Mouse (Mus musculus) kidney, embryonic 14.5 days (tissue): Measurements from ENCODE around the gene Sec14l4. TPM values are rescaled to one million over a fixed set of nuclear protein-coding genes. Genes with fewer than 3 reads are reported as not detected.
"Not testable (repeated sequence)": the region's sequence is repeated elsewhere in the genome, so short reads cannot be mapped to it uniquely, and the experiment has no call there.

Source experiments
- ATAC-seq: fragments of 200-750 bp; cut with Nextera tagmentation; 2 replicates; pipeline ENCODE4 v1.8.0; 2017; ENCODE audit warnings: moderate number of reproducible peaks, mild to moderate bottlenecking, moderate TSS enrichment, moderate library complexity; ENCODE audit not compliant: low FRiP score, low TSS enrichment
- H3K27ac ChIP-seq: fragments of 300-500 bp; sonication (generic); 2 replicates; pipeline ENCODE4 v1.5.1; 2014; ENCODE audit warnings: low read depth, mild to moderate bottlenecking, low read length, moderate library complexity, mixed read lengths
- H3K27me3 ChIP-seq: fragments of 300-500 bp; sonication (generic); 2 replicates; pipeline ENCODE4 v1.6.1; 2014; ENCODE audit warnings: mild to moderate bottlenecking, low read length; ENCODE audit not compliant: control insufficient read depth, insufficient read depth
- H3K36me3 ChIP-seq: fragments of 300-500 bp; sonication (generic); 2 replicates; pipeline ENCODE4 v1.6.1; 2014; ENCODE audit warnings: low read length, mixed read lengths; ENCODE audit not compliant: control insufficient read depth, insufficient read depth
- H3K4me1 ChIP-seq: fragments of 300-500 bp; sonication (generic); 2 replicates; pipeline ENCODE4 v1.6.1; 2014; ENCODE audit warnings: low read length, mixed read lengths; ENCODE audit not compliant: control insufficient read depth, insufficient read depth
- H3K4me2 ChIP-seq: fragments of 300-500 bp; sonication (generic); replicated peaks from 2 replicates; pipeline ENCODE4 v1.6.1; 2014; ENCODE audit warnings: low read depth, mild to moderate bottlenecking, low read length
- H3K4me3 ChIP-seq: fragments of 300-500 bp; sonication (generic); 2 replicates; pipeline ENCODE4 v1.5.1; 2014; ENCODE audit warnings: mild to moderate bottlenecking, low read length
- H3K9ac ChIP-seq: fragments of 300-500 bp; sonication (generic); 2 replicates; pipeline ENCODE4 v1.6.1; 2014; ENCODE audit warnings: low read depth, mild to moderate bottlenecking, low read length, moderate library complexity
- H3K9me3 ChIP-seq: fragments of 300-500 bp; sonication (generic); 2 replicates; pipeline ENCODE4 v1.6.1; 2016; ENCODE audit warnings: low read length; ENCODE audit not compliant: control insufficient read depth
- WGBS: fragments of 180-500 bp; shearing (Covaris S2); extraction: QIAGEN DNeasy Blood & Tissue Kit; methylation state at CpG from one replicate; pipeline ENCODE4 v1.1.7; 2014; 5-methylcytosine and 5-hydroxymethylcytosine counted together
- polyA plus RNA-seq: library from polyadenylated mRNA; unstranded; fragments of >200 nt; fragmentation: Nextera tagmentation; extraction: Ambion mirVana; gene quantifications from 2 replicates; pipeline ENCODE4 v1.2.1, GENCODE M21; 2014

Gene Sec14l4
- polyA plus RNA-seq, 1 experiment from 2014 or later, result not detected

- ATAC-seq, result no peak
- Histone ChIP-seq H3K4me3 (no peak overlapping the region), H3K27me3 (peaks cover 32% of the 10 kb centered on the region), H3K4me2 (no peak overlapping the region), H3K9ac (no peak overlapping the region), H3K36me3 (no peaks in the 10 kb centered on the region), H3K27ac (no peak overlapping the region), H3K9me3 (no peaks in the 10 kb centered on the region), H3K4me1 (0 out of 2 replicates have a peak, but pooled peaks cover 2% of the 10 kb centered on the region)
- 80% methylated on average over 5 of the region's 5 CpGs for WGBS
Measured at GRCm38 (mm10) chr11:3995511-3995910, 35.8 kb upstream of the Sec14l4 start.

GRCm38 (mm10) chr11:3996840-3997239, 34.4 kb upstream of the Sec14l4 start:
- Histone ChIP-seq H3K27me3 (peaks cover 32% of the 10 kb centered on the region), H3K9ac (no peak overlapping the region), H3K36me3 (no peaks in the 10 kb centered on the region), H3K27ac (no peak overlapping the region), H3K4me1 (0 out of 2 replicates have a peak, but pooled peaks cover 2% of the 10 kb centered on the region), H3K9me3 (no peaks in the 10 kb centered on the region), H3K4me2 (no peak overlapping the region), H3K4me3 (no peak overlapping the region)
- ATAC-seq, result no peak
- 79% methylated on average over 3 of the region's 3 CpGs for WGBS

DNA sequence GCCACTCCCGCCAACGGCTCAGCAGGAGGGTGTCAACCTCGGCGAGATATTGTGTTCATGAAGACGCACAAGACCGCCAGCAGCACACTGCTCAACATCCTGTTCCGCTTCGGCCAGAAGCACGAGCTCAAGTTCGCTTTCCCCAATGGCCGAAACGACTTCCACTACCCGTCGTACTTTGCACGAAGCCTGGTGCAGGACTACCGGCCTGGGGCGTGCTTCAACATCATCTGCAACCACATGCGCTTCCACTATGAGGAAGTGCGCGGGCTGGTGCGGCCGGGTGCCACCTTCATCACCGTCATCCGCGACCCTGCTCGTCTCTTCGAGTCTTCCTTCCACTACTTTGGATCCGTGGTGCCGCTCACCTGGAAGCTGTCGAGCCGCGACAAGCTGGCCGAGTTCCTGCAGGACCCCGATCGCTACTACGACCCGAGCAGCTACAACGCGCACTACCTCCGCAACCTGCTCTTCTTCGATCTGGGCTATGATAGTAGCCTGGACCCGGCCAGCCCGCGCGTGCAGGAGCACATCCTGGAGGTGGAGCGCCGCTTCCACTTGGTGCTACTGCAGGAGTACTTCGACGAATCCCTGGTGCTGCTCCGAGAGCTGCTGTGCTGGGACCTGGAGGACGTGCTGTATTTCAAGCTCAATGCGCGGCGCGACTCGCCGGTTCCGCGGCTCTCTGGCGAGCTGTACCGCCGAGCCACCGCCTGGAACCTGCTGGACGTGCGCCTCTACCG, 33.1 kb upstream of the Sec14l4 start:
- H3K27me3 ChIP-seq, result peaks cover 32% of the 10 kb centered on the region
- peak overlapping the region; percentile 42 for H3K4me2 ChIP-seq
- peak; percentile 52; the same call in 1 of the 2 replicates for ATAC-seq
- H3K4me3 ChIP-seq, result peak overlapping the region; percentile 30
- WGBS, result 5% methylated on average over 66 of the region's 66 CpGs
- no peaks in the 10 kb centered on the region for H3K9me3 ChIP-seq
- H3K4me1 ChIP-seq, result 0 out of 2 replicates have a peak, but pooled peaks cover 2% of the 10 kb centered on the region
- H3K36me3 ChIP-seq, result no peaks in the 10 kb centered on the region
- no peak overlapping the region for H3K9ac ChIP-seq
- H3K27ac ChIP-seq, result no peak overlapping the region

DNA sequence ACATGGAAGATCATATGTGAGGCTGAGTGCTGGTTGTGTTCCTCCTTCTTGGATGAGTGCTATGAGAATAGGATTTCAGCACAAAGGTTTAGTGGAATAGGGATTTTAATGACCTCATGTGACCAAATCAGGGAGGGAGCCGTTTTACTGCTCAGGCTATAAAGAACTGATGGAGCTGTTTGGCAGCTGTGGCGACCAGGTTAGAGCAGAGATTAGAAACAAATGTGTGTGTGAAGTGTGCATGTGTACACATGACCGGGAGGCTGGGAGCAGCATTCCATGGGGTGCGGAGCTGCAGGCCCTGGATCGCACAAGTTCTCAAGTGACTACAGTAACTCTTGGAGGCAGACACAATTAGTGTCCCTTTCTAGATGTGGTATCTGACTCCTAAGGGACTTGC, 31.7 kb upstream of the Sec14l4 start:
- Histone ChIP-seq H3K27me3 (peaks cover 32% of the 10 kb centered on the region), H3K4me2 (no peak overlapping the region), H3K27ac (no peak overlapping the region), H3K4me3 (no peak overlapping the region), H3K9ac (no peak overlapping the region), H3K9me3 (no peaks in the 10 kb centered on the region), H3K36me3 (no peaks in the 10 kb centered on the region), H3K4me1 (0 out of 2 replicates have a peak, but pooled peaks cover 2% of the 10 kb centered on the region)
- no peak for ATAC-seq
- 38% methylated on average over 5 of the region's 5 CpGs for WGBS

GRCm38 (mm10) chr11:4001603-4002002, 29.7 kb upstream of the Sec14l4 start:
- Histone ChIP-seq H3K36me3 (no peaks in the 10 kb centered on the region), H3K9ac (no peak overlapping the region), H3K9me3 (no peaks in the 10 kb centered on the region), H3K4me1 (0 out of 2 replicates have a peak, but pooled peaks cover 2% of the 10 kb centered on the region), H3K4me2 (no peak overlapping the region), H3K27me3 (peaks cover 30% of the 10 kb centered on the region), H3K4me3 (no peak overlapping the region), H3K27ac (no peak overlapping the region)
- ATAC-seq, result peak; percentile 28; the same call in 1 of the 2 replicates
- 11% methylated on average over 5 of the region's 5 CpGs for WGBS

GRCm38 (mm10) chr11:4005220-4005805, 25.9 kb upstream of the Sec14l4 start:
- no peak overlapping the region for H3K4me3 ChIP-seq
- 67% methylated on average over 5 of the region's 5 CpGs for WGBS
- H3K27ac ChIP-seq, result no peak overlapping the region
- H3K9me3 ChIP-seq, result no peaks in the 10 kb centered on the region
- H3K27me3 ChIP-seq, result 0 out of 2 replicates have a peak, but pooled peaks cover 2% of the 10 kb centered on the region
- H3K4me2 ChIP-seq, result no peak overlapping the region
- H3K36me3 ChIP-seq, result no peaks in the 10 kb centered on the region
- no peak for ATAC-seq
- no peaks in the 10 kb centered on the region for H3K4me1 ChIP-seq
- no peak overlapping the region for H3K9ac ChIP-seq

DNA sequence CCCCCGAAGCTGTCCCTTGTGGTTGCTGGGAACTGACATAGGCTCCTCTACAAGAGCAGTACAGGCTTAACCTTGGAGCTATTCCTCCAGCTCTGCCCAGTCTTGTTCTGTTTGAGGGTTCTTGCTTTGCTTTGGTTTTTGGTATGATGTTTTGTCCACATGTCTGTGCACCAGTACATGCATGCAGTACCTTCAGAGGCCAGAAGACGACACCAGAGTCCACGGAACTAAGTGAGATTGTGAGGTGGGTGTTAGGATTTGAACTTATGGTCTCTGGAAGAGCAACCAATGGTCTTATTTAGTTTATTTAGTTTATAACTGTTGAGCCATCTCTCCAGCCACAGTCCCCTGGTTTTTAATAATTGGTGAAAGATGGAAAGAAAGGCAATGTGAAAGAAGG, 24.8 kb upstream of the Sec14l4 start:
- H3K27me3 ChIP-seq, result no peaks in the 10 kb centered on the region
- no peak overlapping the region for H3K4me2 ChIP-seq
- H3K9ac ChIP-seq, result no peak overlapping the region
- no peak overlapping the region for H3K27ac ChIP-seq
- ATAC-seq, result no peak
- no peak overlapping the region for H3K4me3 ChIP-seq
- 84% methylated on average over 3 of the region's 3 CpGs for WGBS
- H3K36me3 ChIP-seq, result no peaks in the 10 kb centered on the region
- H3K9me3 ChIP-seq, result no peaks in the 10 kb centered on the region
- no peaks in the 10 kb centered on the region for H3K4me1 ChIP-seq

DNA sequence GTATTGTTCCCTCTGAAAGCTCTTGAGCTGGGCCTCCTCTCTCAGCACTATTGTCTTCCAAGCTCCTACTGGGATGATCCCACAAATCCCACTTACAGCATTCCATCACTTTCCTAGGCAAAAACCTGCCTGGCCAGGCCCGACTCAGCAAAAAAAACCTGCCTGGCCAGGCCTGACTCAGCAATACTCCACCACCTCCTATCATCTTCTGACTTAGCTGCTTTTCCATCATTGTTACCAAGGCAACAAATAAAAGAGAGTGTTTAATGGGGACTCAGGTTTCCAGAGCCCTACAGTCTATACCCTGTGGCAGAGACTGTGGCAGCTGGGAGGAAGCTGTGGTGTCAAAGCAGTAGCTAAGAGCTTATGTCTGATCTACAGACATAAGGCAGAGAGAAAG, 18.6 kb upstream of the Sec14l4 start:
- ATAC-seq, result no peak
- 78% methylated on average over 1 of the region's 1 CpGs for WGBS
- Histone ChIP-seq H3K27me3 (no peaks in the 10 kb centered on the region), H3K4me2 (no peak overlapping the region), H3K36me3 (no peaks in the 10 kb centered on the region), H3K27ac (no peak overlapping the region), H3K9ac (no peak overlapping the region), H3K4me1 (no peaks in the 10 kb centered on the region), H3K9me3 (peaks cover 13% of the 10 kb centered on the region), H3K4me3 (no peak overlapping the region)

DNA sequence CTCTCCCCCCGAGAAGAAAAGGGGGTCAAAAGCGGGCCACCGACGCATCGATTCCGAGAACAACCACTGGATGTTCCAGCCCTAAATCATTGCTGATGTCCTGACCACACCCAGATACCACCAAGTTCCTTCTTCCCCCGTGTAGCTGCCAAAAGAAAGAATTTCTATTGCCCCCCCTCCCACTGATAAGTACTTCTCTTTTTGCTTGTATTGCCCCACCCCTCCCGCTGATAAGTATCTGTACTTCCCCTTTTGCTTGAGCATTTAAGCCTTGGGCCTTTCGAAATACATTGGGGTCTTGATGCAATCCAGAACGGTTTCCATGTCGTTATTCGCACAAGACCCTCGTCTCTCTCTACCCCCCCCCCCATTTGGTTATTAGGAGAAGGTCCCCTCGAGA, 15.5 kb upstream of the Sec14l4 start:
- H3K4me2 ChIP-seq, H3K27ac ChIP-seq, H3K4me1 ChIP-seq, H3K4me3 ChIP-seq, H3K36me3 ChIP-seq, ATAC-seq, H3K9ac ChIP-seq, H3K27me3 ChIP-seq: not testable (repeated sequence)
- peaks cover 13% of the 10 kb centered on the region for H3K9me3 ChIP-seq
- WGBS, result 88% methylated on average over 14 of the region's 14 CpGs
